Mouse (Mus musculus): ENCODE measurements around the gene Agtpbp1.

DNA sequence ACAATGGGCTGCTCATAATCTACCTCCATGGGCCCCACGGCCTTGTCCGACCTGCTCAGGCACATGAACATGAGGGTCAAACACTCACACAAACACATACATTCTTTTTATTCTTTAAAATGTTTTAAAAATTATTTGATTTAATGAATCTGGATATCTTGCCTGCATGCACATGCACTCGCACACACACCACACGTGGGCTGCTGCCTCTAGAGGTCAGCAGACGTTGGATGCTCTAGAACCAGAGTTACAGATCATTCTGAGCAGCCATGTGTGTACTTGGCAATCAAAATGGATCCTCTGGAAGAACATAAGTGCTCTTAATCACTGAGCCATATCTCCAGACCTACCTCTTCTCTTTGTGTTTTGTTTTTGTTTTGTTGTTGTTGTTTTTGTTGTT lies 112.8 kb downstream of the Agtpbp1 start:
- no peak for TF ChIP-seq USF1 (IDR thresholded peaks at IDR 0.05; ENCODE audit: low read depth)
- TF ChIP-seq POLR2A (IDR thresholded peaks at IDR 0.05; ENCODE audit: insufficient read length, low read depth): no peak
- TF ChIP-seq TCF3 (IDR thresholded peaks at IDR 0.05; ENCODE audit: insufficient read length, low read depth): no peak
